Mouse (Mus musculus) stomach, postnatal 0 days (tissue): ENCODE measurements around the gene Lpp. TPM values are rescaled to one million over a fixed set of nuclear protein-coding genes. Genes with fewer than 3 reads are reported as not detected.
A peak's percentile ranks its signal among the peaks of the same experiment; 100 is the strongest.

ENCODE experiments used
- ATAC-seq: fragments of 200-750 bp; cut with Nextera tagmentation; 2 replicates; pipeline ENCODE4 v1.8.0; 2017; ENCODE audit not compliant: low FRiP score, low TSS enrichment
- DNase-seq: peaks from one replicate; pipeline ENCODE4 v3.0.0-alpha.2; 2016; ENCODE audit warnings: low spot score
- H3K27ac ChIP-seq: fragments of 300-500 bp; sonication (generic); replicated peaks from 2 replicates; pipeline ENCODE4 v1.5.1; 2014; ENCODE audit warnings: mild to moderate bottlenecking, control low read depth
- H3K27me3 ChIP-seq: fragments of 300-500 bp; sonication (generic); 2 replicates; pipeline ENCODE4 v1.6.1; 2014; ENCODE audit warnings: low read length; ENCODE audit not compliant: control insufficient read depth, insufficient read depth
- H3K36me3 ChIP-seq: fragments of 300-500 bp; sonication (generic); 2 replicates; pipeline ENCODE4 v1.6.1; 2014; ENCODE audit warnings: low read length, mixed read lengths; ENCODE audit not compliant: control insufficient read depth, insufficient read depth
- H3K4me1 ChIP-seq: fragments of 300-500 bp; sonication (generic); replicated peaks from 2 replicates; pipeline ENCODE4 v1.6.1; 2014; ENCODE audit warnings: antibody characterized with exemption; ENCODE audit not compliant: control insufficient read depth, insufficient read depth
- H3K4me2 ChIP-seq: fragments of 300-500 bp; sonication (generic); replicated peaks from 2 replicates; pipeline ENCODE4 v1.6.1; 2014; ENCODE audit warnings: low read depth, mild to moderate bottlenecking, control low read depth, moderate library complexity
- H3K4me3 ChIP-seq: fragments of 300-500 bp; sonication (generic); 2 replicates; pipeline ENCODE4 v1.5.1; 2014; ENCODE audit warnings: low read depth, low read length, control low read depth
- H3K9ac ChIP-seq: fragments of 300-500 bp; sonication (generic); 2 replicates; pipeline ENCODE4 v1.6.1; 2014; ENCODE audit warnings: mild to moderate bottlenecking, low read length, control low read depth, mixed read lengths
- H3K9me3 ChIP-seq: fragments of 300-500 bp; sonication (generic); 2 replicates; pipeline ENCODE4 v1.6.1; 2016; ENCODE audit warnings: low read length; ENCODE audit not compliant: control insufficient read depth
- CTCF ChIP-seq: IDR thresholded peaks from 2 replicates; pipeline ENCODE4 v1.5.1; 2016; ENCODE audit warnings: antibody characterized with exemption, low read depth, mild to moderate bottlenecking, moderate library complexity
- EP300 ChIP-seq: optimal IDR thresholded peaks from 2 replicates; pipeline ENCODE3; 2016; ENCODE audit warnings: antibody characterized with exemption
- WGBS: fragments of 180-500 bp; shearing (Covaris S2); extraction: QIAGEN DNeasy Blood & Tissue Kit; methylation state at CpG from one replicate; pipeline ENCODE4 v1.1.7; 2014; 5-methylcytosine and 5-hydroxymethylcytosine counted together
- polyA plus RNA-seq: library from polyadenylated mRNA; unstranded; fragments of >200 nt; fragmentation: Nextera tagmentation; extraction: Ambion mirVana; gene quantifications from 2 replicates; pipeline ENCODE4 v1.2.1, GENCODE M21; 2015

The Lpp gene
- polyA plus RNA-seq, 1 experiment from 2014 or later: 51.3 TPM

DNA sequence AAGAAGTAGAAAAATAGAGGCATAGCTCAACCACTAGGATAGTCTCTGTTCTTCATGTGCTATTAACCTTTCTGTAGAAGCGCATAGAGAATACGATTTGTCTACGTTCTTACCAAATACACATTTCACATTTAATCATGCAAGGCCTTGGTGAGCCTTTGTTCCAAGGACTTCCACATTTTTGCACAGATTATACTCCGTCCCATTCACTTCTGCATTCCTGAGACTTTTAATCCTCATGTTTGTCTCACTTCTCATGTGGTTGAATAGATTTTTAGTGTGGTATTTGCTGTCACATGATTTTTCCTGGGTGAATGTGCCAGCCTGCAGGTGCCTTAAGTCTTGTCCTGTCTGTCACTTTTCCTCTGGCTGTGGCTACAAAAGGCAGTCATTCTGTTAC lies 586.1 kb downstream of the Lpp start:
- Histone ChIP-seq H3K36me3 (peaks cover 18% of the 10 kb centered on the region), H3K4me1 (no peaks in the 10 kb centered on the region), H3K4me2 (no peak overlapping the region), H3K27ac (no peak overlapping the region), H3K27me3 (no peaks in the 10 kb centered on the region), H3K9me3 (no peaks in the 10 kb centered on the region), H3K4me3 (no peak overlapping the region), H3K9ac (no peak overlapping the region)
- DNase-seq (no peak), ATAC-seq (no peak)
- WGBS: 74% methylated on average over 4 of the region's 4 CpGs
- TF ChIP-seq CTCF: no peak
- TF ChIP-seq EP300: no peak

- H3K27ac ChIP-seq: no peak overlapping the region
- no peaks in the 10 kb centered on the region for H3K4me1 ChIP-seq
- no peak overlapping the region for H3K9ac ChIP-seq
- H3K4me2 ChIP-seq: no peak overlapping the region
- no peak overlapping the region for H3K4me3 ChIP-seq
- no peaks in the 10 kb centered on the region for H3K27me3 ChIP-seq
- DNase-seq (no peak), ATAC-seq (no peak)
- no peak for TF ChIP-seq CTCF
- no peak for TF ChIP-seq EP300
- H3K36me3 ChIP-seq: peaks cover 17% of the 10 kb centered on the region
- WGBS: 80% methylated on average over 4 of the region's 4 CpGs
- H3K9me3 ChIP-seq: no peaks in the 10 kb centered on the region
These were observed 589.5 kb downstream of the Lpp start for GRCm38 (mm10) chr16:24982828-24983227.

GRCm38 (mm10) chr16:24990331-24990730 lies 597.0 kb downstream of the Lpp start:
- no peak for TF ChIP-seq CTCF
- WGBS: 77% methylated on average over 11 of the region's 11 CpGs
- H3K9me3 ChIP-seq: no peaks in the 10 kb centered on the region
- H3K4me1 ChIP-seq: no peaks in the 10 kb centered on the region
- no peak overlapping the region for H3K9ac ChIP-seq
- 0 out of 2 replicates have a peak, but pooled peaks cover 2% of the 10 kb centered on the region for H3K36me3 ChIP-seq
- ATAC-seq: no peak
- H3K4me2 ChIP-seq: no peak overlapping the region
- no peaks in the 10 kb centered on the region for H3K27me3 ChIP-seq
- no peak for DNase-seq
- H3K27ac ChIP-seq: no peak overlapping the region
- H3K4me3 ChIP-seq: no peak overlapping the region

DNA sequence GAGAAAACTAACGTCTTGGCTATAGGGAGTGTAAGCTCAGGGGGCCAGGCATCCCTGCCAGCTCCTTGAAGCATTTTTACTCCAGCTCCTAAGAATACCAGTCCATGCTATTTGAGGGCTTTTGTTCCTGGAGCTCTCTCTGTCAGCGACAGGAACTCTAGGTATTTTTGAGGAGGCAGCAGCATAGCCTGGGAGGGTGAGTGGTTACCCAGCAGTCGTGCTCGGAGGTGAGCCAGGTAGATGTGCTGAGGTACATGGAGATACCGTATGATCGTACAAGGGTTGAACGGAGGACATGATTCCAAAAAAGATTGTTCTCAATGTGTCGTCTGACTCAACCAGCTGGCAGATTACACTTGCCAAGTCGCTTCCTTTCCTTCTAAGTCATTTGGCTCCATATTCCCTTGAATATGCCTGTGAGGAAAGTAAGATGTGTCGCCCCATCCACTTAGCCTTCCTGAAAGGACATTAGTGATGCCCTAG lies 597.8 kb downstream of the Lpp start:
- H3K36me3 ChIP-seq: no peaks in the 10 kb centered on the region
- no peaks in the 10 kb centered on the region for H3K4me1 ChIP-seq
- ATAC-seq: no peak
- peak overlapping the region; percentile 81; the same call in 1 of the 2 replicates for H3K27ac ChIP-seq
- no peaks in the 10 kb centered on the region for H3K27me3 ChIP-seq
- H3K4me3 ChIP-seq: no peak overlapping the region
- H3K4me2 ChIP-seq: no peak overlapping the region
- no peaks in the 10 kb centered on the region for H3K9me3 ChIP-seq
- DNase-seq: no peak
- H3K9ac ChIP-seq: no peak overlapping the region
- TF ChIP-seq CTCF (no peak), EP300 (no peak)
- WGBS: 75% methylated on average over 10 of the region's 10 CpGs

GRCm38 (mm10) chr16:24991995-24992394 lies 598.7 kb downstream of the Lpp start:
- Histone ChIP-seq H3K4me2 (no peak overlapping the region), H3K36me3 (no peaks in the 10 kb centered on the region), H3K9ac (no peak overlapping the region), H3K27ac (peak overlapping the region; percentile 81), H3K9me3 (no peaks in the 10 kb centered on the region), H3K4me1 (no peaks in the 10 kb centered on the region), H3K4me3 (no peak overlapping the region), H3K27me3 (no peaks in the 10 kb centered on the region)
- ATAC-seq: peak; percentile 42; the same call in 1 of the 2 replicates
- no peak for TF ChIP-seq CTCF
- TF ChIP-seq EP300: no peak
- DNase-seq: no peak
- 49% methylated on average over 3 of the region's 3 CpGs for WGBS

GRCm38 (mm10) chr16:24992494-24992893 lies 599.2 kb downstream of the Lpp start:
- H3K9ac ChIP-seq: no peak overlapping the region
- TF ChIP-seq CTCF: no peak
- no peak for TF ChIP-seq EP300
- H3K27me3 ChIP-seq: no peaks in the 10 kb centered on the region
- H3K4me3 ChIP-seq: no peak overlapping the region
- H3K9me3 ChIP-seq: no peaks in the 10 kb centered on the region
- H3K4me2 ChIP-seq: no peak overlapping the region
- H3K4me1 ChIP-seq: no peaks in the 10 kb centered on the region
- DNase-seq: no peak
- H3K36me3 ChIP-seq: no peaks in the 10 kb centered on the region
- WGBS: 75% methylated on average over 11 of the region's 11 CpGs
- no peak for ATAC-seq
- peak overlapping the region; percentile 45; the same call in 1 of the 2 replicates for H3K27ac ChIP-seq
